Mouse (Mus musculus): ENCODE results near the gene Vps26a.
"Not testable (repeated sequence)": the region's sequence is repeated elsewhere in the genome, so short reads cannot be mapped to it uniquely, and the experiment has no call there.

The Vps26a gene

DNA sequence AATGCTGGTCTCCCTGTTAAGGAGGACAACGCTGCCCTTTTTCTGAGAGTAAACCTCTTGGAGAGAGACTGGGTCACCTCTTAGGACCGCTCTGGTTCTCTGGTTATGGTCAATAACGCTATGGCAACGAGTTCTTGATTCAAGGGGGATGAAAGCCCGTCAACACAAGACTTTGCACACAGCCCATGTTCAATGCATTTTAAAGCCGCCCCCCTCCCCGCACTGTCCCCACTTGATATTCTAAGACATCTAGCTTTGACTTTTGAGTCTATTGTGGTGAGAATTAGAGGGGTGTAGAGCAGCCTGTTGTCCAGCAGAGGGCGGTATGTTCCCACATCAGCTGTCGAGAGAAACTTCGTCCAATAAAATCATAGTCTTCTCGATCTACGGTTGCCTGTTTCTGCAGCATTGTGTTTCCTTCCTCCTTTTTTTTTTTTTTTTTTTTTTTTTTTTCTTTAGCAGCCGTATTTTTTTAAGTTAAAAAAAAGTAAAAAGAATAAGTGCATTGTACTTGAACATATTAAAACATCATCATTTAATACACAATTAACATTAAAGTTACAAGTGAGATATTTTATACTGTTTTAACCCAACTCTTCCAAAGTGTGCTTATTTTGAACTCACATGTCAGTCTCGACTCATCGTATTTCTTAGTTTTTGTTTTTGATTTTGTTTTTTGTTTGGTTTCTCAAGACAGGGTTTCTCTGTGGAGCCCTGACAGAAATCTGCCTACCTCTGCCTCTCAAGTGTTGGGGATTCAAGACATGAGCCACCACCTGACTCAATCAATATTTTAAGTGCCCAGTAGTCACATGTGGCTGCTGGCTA lies 13.7 kb upstream of the Vps26a start:
- peak; percentile 68 for DNase-seq

DNA sequence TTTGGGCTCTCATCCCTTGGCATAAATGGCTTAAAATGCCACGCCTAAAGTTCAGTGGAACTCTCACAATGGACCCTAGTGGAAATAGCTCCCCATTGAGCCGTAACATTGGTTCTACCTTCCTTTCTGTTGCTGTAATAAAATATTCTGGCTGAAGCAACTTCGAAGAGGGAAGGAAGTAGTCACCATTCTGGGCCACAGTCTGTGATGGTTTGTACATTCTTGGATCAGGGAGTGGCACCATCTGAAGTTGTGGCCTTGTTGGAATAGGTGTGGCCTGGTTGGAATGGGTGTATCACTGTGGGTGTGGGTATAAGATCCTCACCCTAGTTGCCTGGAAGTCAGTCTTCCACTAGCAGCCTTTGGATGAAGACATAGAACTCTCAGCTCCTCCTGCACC lies 5.1 kb upstream of the Vps26a start:
- not testable (repeated sequence) for DNase-seq

- DNase-seq: peak; percentile 49
Measured at GRCm38 (mm10) chr10:62488266-62488665, 1.7 kb upstream of the Vps26a start.

- DNase-seq: no peak
Measured at GRCm38 (mm10) chr10:62485878-62486582, 575 bp downstream of the Vps26a start.

GRCm38 (mm10) chr10:62481108-62481852 lies 5.3 kb downstream of the Vps26a start:
- no peak for DNase-seq

- DNase-seq: no peak
Measured at GRCm38 (mm10) chr10:62476980-62477379, 9.6 kb downstream of the Vps26a start.

GRCm38 (mm10) chr10:62474944-62475343 lies 11.7 kb downstream of the Vps26a start:
- no peak for DNase-seq

- DNase-seq: no peak
Measured at GRCm38 (mm10) chr10:62471105-62471504, 15.5 kb downstream of the Vps26a start.

- no peak for DNase-seq
Measured at GRCm38 (mm10) chr10:62469736-62470135, 16.9 kb downstream of the Vps26a start.

DNA sequence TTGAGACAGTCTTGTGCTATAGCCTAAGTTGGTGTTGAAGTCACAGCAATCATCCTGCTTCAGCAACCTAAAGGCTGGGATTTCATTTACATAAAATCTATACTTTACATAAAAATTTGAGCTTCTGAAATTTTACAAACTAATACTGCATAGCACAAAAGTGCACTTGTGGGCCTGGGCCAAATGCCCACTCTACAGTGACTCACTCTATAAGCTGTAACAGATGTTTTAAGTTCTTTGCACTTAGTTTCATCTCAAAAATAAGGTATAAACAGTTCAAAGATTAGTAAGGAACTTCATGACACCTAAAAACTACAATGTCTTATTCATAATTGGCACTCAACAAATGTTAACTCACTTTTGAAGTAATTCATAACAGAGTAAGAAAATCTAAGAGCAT lies 25.3 kb downstream of the Vps26a start:
- DNase-seq: no peak

- not testable (repeated sequence) for DNase-seq
Measured at GRCm38 (mm10) chr10:62452001-62452400, 34.6 kb downstream of the Vps26a start.

DNA sequence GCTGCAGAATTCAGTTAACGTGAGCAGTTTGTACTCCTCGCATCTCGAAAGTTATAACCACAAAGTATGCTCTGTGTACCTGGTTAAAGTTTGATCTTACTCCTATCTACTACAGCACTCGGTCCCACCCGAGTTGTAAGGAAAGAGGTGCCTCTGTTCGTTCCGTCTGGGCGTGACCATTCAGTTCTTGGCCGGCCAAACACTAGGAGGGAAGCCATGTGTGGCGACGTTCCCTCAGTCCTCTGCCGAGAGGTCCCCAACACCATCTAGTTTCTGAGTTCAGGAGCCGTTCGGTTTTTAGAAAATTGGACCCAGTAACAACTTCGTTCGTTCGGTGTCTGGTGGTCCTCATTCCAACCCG lies 36.3 kb downstream of the Vps26a start:
- DNase-seq: no peak

DNA sequence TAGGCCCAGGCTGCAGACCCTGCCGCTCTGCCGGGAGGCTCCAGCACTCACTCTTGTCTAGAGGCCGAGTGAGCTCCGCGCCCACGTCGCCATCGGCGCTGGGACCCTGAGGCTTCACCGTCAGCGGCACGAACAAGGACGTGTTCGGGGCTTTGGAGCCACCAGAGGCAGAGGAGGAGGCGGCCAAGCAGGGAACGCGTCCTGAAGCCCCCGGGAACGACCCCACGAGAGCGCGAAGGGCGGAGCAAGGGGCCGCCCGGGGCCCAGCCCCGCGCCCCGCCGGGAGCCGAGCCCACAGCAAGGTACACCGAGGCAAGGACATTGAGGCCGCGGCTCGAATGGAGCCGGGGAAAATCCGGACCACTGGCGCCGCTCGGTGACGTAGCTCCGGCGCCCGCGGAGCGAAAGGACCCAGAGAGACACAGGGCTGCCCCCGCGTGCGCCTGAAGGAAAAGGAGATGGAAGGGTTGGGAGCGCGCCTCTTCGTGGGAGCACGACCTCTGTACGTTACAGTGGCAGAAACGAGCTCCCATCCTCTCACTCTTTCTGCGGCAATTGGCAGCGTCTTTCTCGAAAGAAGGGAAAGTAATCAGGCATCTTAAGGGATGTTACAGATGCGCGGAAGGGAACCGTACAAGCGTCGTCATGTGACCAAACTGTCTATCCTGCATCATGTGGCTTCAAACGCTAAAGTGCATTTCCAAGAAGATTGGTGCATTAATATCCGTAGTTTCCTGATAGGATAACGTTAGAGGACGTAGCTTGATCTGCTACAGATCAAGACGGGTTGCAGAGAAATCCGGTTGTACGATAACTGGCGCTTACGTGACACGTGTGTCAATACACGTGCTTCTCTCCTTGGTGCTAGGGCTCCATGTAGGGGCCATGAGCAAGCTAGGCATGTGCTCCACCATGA lies 37.0 kb downstream of the Vps26a start, which contains the start of the genes 4930507D05Rik and Supv3l1:
4930507D05Rik (plus strand) TSS at position 126 of the 916 bp plus-strand sequence.
Supv3l1 (minus strand) TSS at position 375 of the 916 bp plus-strand sequence.
- peak; percentile 96 for DNase-seq

GRCm38 (mm10) chr10:62430427-62430826 lies 56.2 kb downstream of the Vps26a start:
- no peak for DNase-seq

- no peak for DNase-seq
Measured at GRCm38 (mm10) chr10:62425081-62425871, 61.3 kb downstream of the Vps26a start.

DNA sequence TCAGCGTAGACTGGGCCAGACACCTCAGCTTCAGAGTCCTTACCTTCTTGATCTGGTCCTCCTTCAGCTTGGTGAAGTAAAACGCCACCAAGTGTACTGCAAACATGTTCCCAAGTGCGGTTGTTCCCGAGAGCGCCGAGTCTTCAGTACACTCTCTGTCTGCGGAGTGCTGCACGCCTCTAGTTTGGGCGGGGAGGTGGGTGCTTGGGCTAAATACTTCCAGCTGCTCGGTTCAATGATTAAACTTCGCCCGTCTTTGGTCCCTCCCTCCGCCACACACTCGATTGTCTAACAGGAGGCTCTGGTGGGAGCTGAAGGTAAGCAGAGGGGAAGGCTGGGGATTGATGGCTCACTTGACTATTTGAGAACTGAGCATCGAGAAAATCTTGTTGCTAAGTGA lies 64.3 kb downstream of the Vps26a start, which contains the start of gene Hkdc1:
Hkdc1 (minus strand) TSS at position 237 of the 400 bp plus-strand sequence.
- DNase-seq: peak; percentile 20

GRCm38 (mm10) chr10:62421127-62421526 lies 65.5 kb downstream of the Vps26a start:
- DNase-seq: no peak

DNA sequence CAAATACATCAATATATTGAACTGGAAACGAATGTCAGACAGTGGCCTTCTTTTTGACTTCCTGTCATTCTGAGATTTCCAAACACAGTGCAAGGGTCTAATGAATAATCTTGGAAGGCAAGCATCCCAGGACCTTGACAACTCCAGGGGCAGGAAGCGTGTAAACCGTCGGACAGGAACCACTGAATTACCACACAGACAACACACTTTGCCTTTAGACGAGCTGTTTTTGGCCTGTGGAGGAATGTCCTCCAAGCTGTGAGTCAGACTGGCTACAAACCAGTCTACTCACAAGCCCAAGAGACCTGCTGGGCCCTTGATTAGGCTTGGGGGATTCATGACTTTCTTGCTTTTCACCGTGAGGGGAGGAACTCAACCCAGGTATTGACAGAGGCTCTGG lies 66.2 kb downstream of the Vps26a start:
- no peak for DNase-seq

DNA sequence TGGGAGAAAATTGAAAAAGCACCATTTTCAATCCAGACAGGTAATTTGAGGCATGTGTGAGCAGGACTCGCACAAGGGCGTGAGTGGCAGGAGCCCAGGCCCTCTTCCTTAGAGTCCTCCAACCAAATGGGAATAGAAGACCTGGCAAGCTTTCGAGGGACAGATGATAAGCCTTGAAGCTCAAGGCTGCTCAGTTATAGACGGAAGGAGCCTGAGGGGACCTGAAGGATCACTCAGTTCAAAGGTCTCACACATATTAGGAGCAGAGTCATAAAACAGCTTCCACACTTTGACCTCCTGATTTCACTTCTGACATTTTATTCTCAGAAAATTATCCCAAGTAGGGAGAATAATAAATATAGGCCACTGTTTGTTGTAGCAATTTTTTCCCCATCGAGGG lies 67.2 kb downstream of the Vps26a start:
- no peak for DNase-seq

- DNase-seq: no peak
Measured at GRCm38 (mm10) chr10:62418831-62419356, 67.7 kb downstream of the Vps26a start.

GRCm38 (mm10) chr10:62413606-62413982 lies 73.0 kb downstream of the Vps26a start:
- DNase-seq: no peak

Measured in kidney, adult 18-20 months (tissue).